8 mouse cellular contexts compared by ENCODE assay signal in genomic region chr14:56887514-56887880, GRCm38 (mm10). TPM values are rescaled to one million over a fixed set of nuclear protein-coding genes. Genes with fewer than 3 reads are reported as not detected.
DNase-seq lines count a peak whose midpoint lies in the region; ATAC-seq and TF ChIP-seq lines count a peak whose summit lies in the region.

No protein-coding gene starts in this region.

- peaks cover 14% of the 10 kb centered on the region for H3K4me1 ChIP-seq in heart, embryonic 10.5 days
- H3K4me1 ChIP-seq in liver, embryonic 14.5 days (replicated peaks; ENCODE audit: control insufficient read depth in 2 of 2, insufficient read depth in 2 of 2, low read length in 1 of 2), result peaks cover 8 to 12% of the 10 kb centered on the region in 2 experiments

- H3K36me3 ChIP-seq in heart, embryonic 10.5 days, result peaks cover 31% of the 10 kb centered on the region
- H3K36me3 ChIP-seq in liver, embryonic 14.5 days (replicated peaks; ENCODE audit: control insufficient read depth, insufficient read depth, low read depth), result peaks cover 2% of the 10 kb centered on the region; the same call in 1 of the 2 replicates

- peak overlapping the region; percentile 83 for H3K4me3 ChIP-seq in heart, embryonic 10.5 days
- H3K4me3 ChIP-seq in liver, embryonic 14.5 days (ENCODE audit: insufficient read depth in 1 of 2, low read depth in 2 of 2, low read length in 2 of 2), result peak overlapping the region; percentile 86 to 90

- DNase-seq in heart, embryonic 10.5 days (ENCODE audit: low spot score), result no peak
- no peak for DNase-seq in heart, adult 18-20 months
- DNase-seq in liver, embryonic 14.5 days (ENCODE audit: low read depth in 3 of 3, low spot score in 3 of 3), result no peak
- DNase-seq in adrenal gland, postnatal 10 days, result no peak
- DNase-seq in adrenal gland, adult 2 months, result no peak

- peak; percentile 0 for ATAC-seq in CD4-positive, CD25-positive, alpha-beta regulatory T cell, adult 4 months
- peak; percentile 4; the same call in 1 of the 2 replicates for ATAC-seq in erythroid progenitor cell, adult 5-6 weeks (replicated peaks; ENCODE audit: low FRiP score, poor library complexity, severe bottlenecking)
- ATAC-seq in liver, embryonic 14.5 days (ENCODE audit: insufficient read depth), result no peak
- no peak for ATAC-seq in activated CD4-positive, CD25-positive, alpha-beta regulatory T cell, adult 4 months

- H3K9ac ChIP-seq in liver, embryonic 14.5 days (replicated peaks), result peak overlapping the region; percentile 91

- H3K27ac ChIP-seq in heart, embryonic 10.5 days, result peak overlapping the region; percentile 98
- H3K27ac ChIP-seq in liver, embryonic 14.5 days, result peak overlapping the region; percentile 81

- H3K9me3 ChIP-seq in heart, embryonic 10.5 days, result no peaks in the 10 kb centered on the region
- no peaks in the 10 kb centered on the region for H3K9me3 ChIP-seq in liver, embryonic 14.5 days (ENCODE audit: control insufficient read depth, low read length)

- TF ChIP-seq CTCF in liver, embryonic 14.5 days (IDR thresholded peaks at IDR 0.05; ENCODE audit: low read depth), result no peak

- peak overlapping the region; percentile 94 for H3K4me2 ChIP-seq in liver, embryonic 14.5 days (ENCODE audit: low read depth)

- no peaks in the 10 kb centered on the region for H3K27me3 ChIP-seq in heart, embryonic 10.5 days (ENCODE audit: insufficient read depth, poor library complexity, severe bottlenecking)
- H3K27me3 ChIP-seq in liver, embryonic 14.5 days (ENCODE audit: control insufficient read depth, insufficient read depth, low read length), result no peaks in the 10 kb centered on the region

- no peak for TF ChIP-seq EP300 in liver, embryonic 14.5 days (IDR thresholded peaks at IDR 0.05; ENCODE audit: low read depth)

- 3% methylated on average over 3 of the region's 3 CpGs for WGBS in heart, embryonic 10.5 days
- WGBS in liver, embryonic 14.5 days (ENCODE audit: insufficient replicate concordance), result 2% methylated on average over 3 of the region's 3 CpGs

RNA-seq across cellular contexts. Expression of gene Zmym2, which starts 1.0 kb away (rescaled TPM):
- 36.6 and 44.4 TPM in 2 replicates for polyA plus RNA-seq in heart, embryonic 10.5 days (2016; fragmentation: Nextera tagmentation; extraction: Ambion mirVana)
- total RNA-seq in heart, adult 18-20 months (2021), result 10 to 100 TPM; 26.1 to 29.4 TPM
- polyA plus RNA-seq in CD4-positive, CD25-positive, alpha-beta regulatory T cell, adult 4 months (2017; shearing (Covaris generic)), result 10 to 100 TPM; 63.5 to 69.4 TPM
- total RNA-seq in erythroid progenitor cell, adult 5-6 weeks (2015; ENCODE audit: low replicate concordance), result 20.5 and 32.4 TPM in 2 replicates
- 18.9 and 37.8 TPM in 2 replicates for total RNA-seq in erythroid progenitor cell, adult 5-6 weeks (2017; ENCODE audit: low replicate concordance)
- polyA plus RNA-seq in liver, embryonic 14.5 days (2012; rRNA removed), result 4.7 and 6.7 TPM in 2 replicates
- 4.7 and 6.6 TPM in 2 replicates for polyA plus RNA-seq in liver, embryonic 14.5 days (2014; fragmentation: Nextera tagmentation; extraction: Ambion mirVana)
- total RNA-seq in adrenal gland, postnatal 10 days (2021), result 10 to 100 TPM; 42.5 to 55.0 TPM
- 10 to 100 TPM; 37.8 to 48.3 TPM for polyA plus RNA-seq in activated CD4-positive, CD25-positive, alpha-beta regulatory T cell, adult 4 months (2017; shearing (Covaris generic))
- total RNA-seq in adrenal gland, adult 2 months (2021), result 10 to 100 TPM; 44.5 to 56.7 TPM
- polyA plus RNA-seq in adrenal gland, adult 2 months (2012; rRNA removed), result 3.4 and 3.5 TPM in 2 replicates

Comparison
In these comparisons a context has a peak if more than half of its experiments do, and no peak if none do; other contexts are left out.
1. ATAC-seq: peak in CD4-positive, CD25-positive, alpha-beta regulatory T cell, adult 4 months (single experiment) and erythroid progenitor cell, adult 5-6 weeks (single experiment); none in liver, embryonic 14.5 days (single experiment) and activated CD4-positive, CD25-positive, alpha-beta regulatory T cell, adult 4 months (single experiment).